Mouse (Mus musculus): ENCODE data around the gene Zxdb. TPM values are rescaled to one million over a fixed set of nuclear protein-coding genes. Genes with fewer than 3 reads are reported as not detected.

Zxdb gene
- 12.8 TPM for polyA plus RNA-seq (2015; fragmentation: Illumina TruSeq; extraction: RNeasy Lipid Tissue Mini Kit (QIAGEN cat#74804); ENCODE audit: low read depth, low replicate concordance)

GRCm38 (mm10) chrX:94724192-94724971, at the start of gene Zxdb:
TSS of gene Zxdb (plus strand) at chrX:94724569.

Other genes starting within 250 kb of the Zxdb start
- gene Maged1, start 182.4 kb upstream of the Zxdb start, polyA plus RNA-seq (2015; fragmentation: Illumina TruSeq; extraction: RNeasy Lipid Tissue Mini Kit (QIAGEN cat#74804); ENCODE audit: low read depth, low replicate concordance), result 419 TPM
- gene Gspt2, start 88.5 kb upstream of the Zxdb start, polyA plus RNA-seq (2015; fragmentation: Illumina TruSeq; extraction: RNeasy Lipid Tissue Mini Kit (QIAGEN cat#74804); ENCODE audit: low read depth, low replicate concordance), result 31.5 TPM

Data from brain, adult 10 weeks (tissue).